Mouse (Mus musculus): ENCODE data around the gene Sst. TPM values are rescaled to one million over a fixed set of nuclear protein-coding genes. Genes with fewer than 3 reads are reported as not detected.
"Not testable (repeated sequence)": the region's sequence is repeated elsewhere in the genome, so short reads cannot be mapped to it uniquely, and the experiment has no call there.

Sst gene
- polyA plus RNA-seq, 1 experiment from 2014 or later: 0.26 TPM

DNA sequence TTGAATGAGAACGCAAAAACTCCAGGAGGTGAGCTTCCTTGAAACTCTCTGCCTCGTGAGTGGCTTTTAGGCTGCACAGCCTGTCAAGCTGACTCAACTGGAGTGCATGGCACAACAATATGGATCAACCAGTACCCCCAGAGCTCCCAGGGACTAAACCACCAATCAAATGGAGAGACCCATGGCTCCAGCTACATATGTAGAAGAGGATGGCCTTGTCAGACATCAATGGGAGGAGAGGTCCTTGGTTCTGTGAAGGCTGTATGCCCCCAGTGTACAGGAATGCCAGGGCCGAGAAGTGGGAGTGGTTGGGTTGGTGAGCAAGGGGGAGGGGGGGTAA lies 18.2 kb upstream of the Sst start:
- not testable (repeated sequence) for H3K4me3 ChIP-seq; H3K4me1 ChIP-seq (replicated peaks)

DNA sequence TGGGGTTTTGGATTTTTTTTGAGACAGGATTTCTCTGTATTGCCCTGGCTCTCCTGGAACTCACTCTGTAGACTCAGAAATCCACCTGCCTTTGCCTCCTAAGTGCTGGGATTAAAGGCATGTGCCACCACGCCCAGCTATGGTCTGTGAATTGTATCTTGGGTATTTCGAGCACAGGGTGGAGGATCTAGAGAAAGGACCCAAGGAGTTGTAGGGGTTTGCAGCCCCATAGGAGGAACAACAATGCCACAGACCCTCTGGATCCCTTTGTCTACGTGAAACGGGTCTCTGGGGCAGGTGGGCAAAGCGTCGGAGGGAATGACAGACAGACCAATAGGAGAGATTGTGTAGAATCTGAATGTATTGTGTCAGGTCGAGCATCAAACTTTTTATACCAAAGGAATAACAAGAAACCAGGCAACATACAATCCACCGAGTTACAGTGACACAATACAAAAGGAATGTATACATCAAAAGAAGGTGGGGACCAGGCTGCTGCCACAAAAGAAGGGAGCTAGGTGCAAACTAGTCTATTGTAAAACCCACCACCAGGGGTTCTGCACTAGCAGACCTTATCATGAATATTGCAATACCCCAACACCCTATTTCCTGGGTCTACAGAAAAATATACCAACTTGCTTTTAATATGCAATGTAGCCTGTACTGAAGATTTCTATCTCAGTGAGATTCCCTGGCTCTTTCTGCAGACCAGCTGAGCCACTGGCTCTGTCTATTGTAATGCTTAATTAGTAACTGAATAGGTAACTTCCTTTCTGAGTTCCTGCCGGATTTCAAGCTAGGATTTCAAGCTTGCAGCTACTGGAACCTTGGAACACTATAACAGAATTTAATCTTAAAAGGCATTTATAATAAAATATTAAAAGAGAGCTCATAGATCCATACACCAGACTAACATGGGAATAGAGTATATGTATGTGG lies 17.6 kb upstream of the Sst start:
- not testable (repeated sequence) for H3K36me3 ChIP-seq; H3K4me3 ChIP-seq; H3K9me3 ChIP-seq (replicated peaks); H3K27me3 ChIP-seq (replicated peaks); H3K27ac ChIP-seq (ENCODE audit: poor library complexity, severe bottlenecking); H3K9ac ChIP-seq; ATAC-seq (ENCODE audit: insufficient number of reproducible peaks, low FRiP score); H3K4me1 ChIP-seq (replicated peaks); H3K4me2 ChIP-seq
- WGBS: 79% methylated on average over 9 of the region's 9 CpGs

More for the DNA sequence above, 18.2 kb upstream of the Sst start:
- H3K27me3 ChIP-seq (replicated peaks); H3K9me3 ChIP-seq (replicated peaks); H3K4me2 ChIP-seq; ATAC-seq (ENCODE audit: insufficient number of reproducible peaks, low FRiP score); H3K36me3 ChIP-seq; H3K9ac ChIP-seq; H3K27ac ChIP-seq (ENCODE audit: poor library complexity, severe bottlenecking): not testable (repeated sequence)
- WGBS: 84% methylated on average over 3 of the region's 3 CpGs

DNA sequence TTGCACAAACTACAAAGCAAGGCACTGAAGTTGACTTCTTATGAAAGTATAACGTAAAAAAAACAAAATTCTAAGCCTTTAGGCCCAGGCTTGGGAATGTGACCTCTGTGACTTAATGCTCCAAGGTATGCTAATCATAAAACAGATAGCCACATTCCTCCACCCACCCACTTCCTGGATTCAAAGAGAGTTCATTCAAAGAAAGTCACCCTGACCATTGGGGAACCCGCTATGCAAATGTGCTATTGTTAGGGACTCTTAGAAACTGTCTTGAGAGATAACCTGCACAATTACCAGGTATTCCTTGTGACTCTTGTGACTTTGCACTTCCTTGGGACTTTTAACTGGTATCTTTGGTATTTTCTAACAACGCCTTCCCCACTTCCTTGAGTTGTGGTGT lies 15.8 kb upstream of the Sst start:
- not testable (repeated sequence) for H3K9me3 ChIP-seq (replicated peaks); H3K4me3 ChIP-seq; H3K4me1 ChIP-seq (replicated peaks); H3K4me2 ChIP-seq; H3K27me3 ChIP-seq (replicated peaks); H3K27ac ChIP-seq (ENCODE audit: poor library complexity, severe bottlenecking); ATAC-seq (ENCODE audit: insufficient number of reproducible peaks, low FRiP score); H3K36me3 ChIP-seq; H3K9ac ChIP-seq
- 79% methylated on average over 3 of the region's 3 CpGs for WGBS

GRCm38 (mm10) chr16:23901411-23901810 lies 10.7 kb upstream of the Sst start:
- 81% methylated on average over 7 of the region's 7 CpGs for WGBS

DNA sequence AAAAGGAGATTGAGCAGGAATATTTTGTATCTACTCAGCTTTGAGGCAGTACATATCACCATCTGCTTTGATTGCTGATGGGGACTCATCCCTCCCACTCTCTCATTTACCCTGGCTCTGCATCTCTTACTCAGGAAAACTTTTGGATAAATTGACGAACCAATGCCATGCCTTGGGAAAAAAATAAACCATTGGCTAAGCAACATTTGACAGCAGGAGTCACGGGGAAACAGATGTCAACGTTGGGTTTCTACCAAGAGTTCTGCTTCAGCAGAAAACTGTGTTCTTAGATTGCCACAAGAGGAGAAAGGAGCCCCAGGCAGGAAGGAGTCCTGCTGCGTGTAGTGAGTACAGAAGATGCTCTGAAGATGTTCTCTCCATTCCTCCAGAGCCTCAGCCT lies 9.3 kb upstream of the Sst start:
- Histone ChIP-seq H3K4me3 (no peak overlapping the region), H3K27me3 (replicated peaks) (peaks cover 19% of the 10 kb centered on the region), H3K9me3 (replicated peaks) (no peaks in the 10 kb centered on the region), H3K9ac (no peak overlapping the region), H3K4me1 (replicated peaks) (peaks cover 11% of the 10 kb centered on the region), H3K4me2 (no peak overlapping the region), H3K27ac (ENCODE audit: poor library complexity, severe bottlenecking) (no peak overlapping the region), H3K36me3 (no peaks in the 10 kb centered on the region)
- ATAC-seq (ENCODE audit: insufficient number of reproducible peaks, low FRiP score): no peak
- 71% methylated on average over 4 of the region's 4 CpGs for WGBS

More at GRCm38 (mm10) chr16:23901411-23901810, 10.7 kb upstream of the Sst start:
- Histone ChIP-seq H3K27me3 (replicated peaks) (peaks cover 12% of the 10 kb centered on the region; the same call in 1 of the 2 replicates), H3K27ac (ENCODE audit: poor library complexity, severe bottlenecking) (no peak overlapping the region), H3K9ac (no peak overlapping the region), H3K9me3 (replicated peaks) (no peaks in the 10 kb centered on the region), H3K36me3 (no peaks in the 10 kb centered on the region), H3K4me1 (replicated peaks) (peaks cover 11% of the 10 kb centered on the region), H3K4me2 (no peak overlapping the region), H3K4me3 (no peak overlapping the region)
- no peak for ATAC-seq (ENCODE audit: insufficient number of reproducible peaks, low FRiP score)

DNA sequence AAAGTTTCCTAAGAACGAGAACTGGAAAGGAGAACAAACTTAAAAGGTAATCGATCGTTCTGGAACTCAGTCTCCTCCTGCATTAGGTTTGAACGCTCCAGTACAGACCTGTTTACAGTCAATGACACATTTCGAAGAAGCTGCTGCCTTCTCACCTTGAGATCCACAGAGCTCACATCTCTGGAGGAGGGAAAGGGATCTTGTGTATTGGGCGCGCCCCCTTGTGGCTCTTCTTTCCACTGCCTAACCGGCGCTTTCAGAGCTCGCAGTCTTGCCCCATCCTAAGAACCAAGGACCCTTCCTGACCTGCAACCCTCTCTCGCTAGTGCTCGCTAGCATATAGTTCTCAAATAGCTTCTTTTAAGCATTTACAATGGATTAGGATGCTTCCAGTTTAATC lies 8.1 kb upstream of the Sst start:
- Histone ChIP-seq H3K4me2 (peak overlapping the region; percentile 65), H3K4me1 (replicated peaks) (peaks cover 11% of the 10 kb centered on the region), H3K9ac (no peak overlapping the region), H3K9me3 (replicated peaks) (no peaks in the 10 kb centered on the region), H3K27me3 (replicated peaks) (peaks cover 21% of the 10 kb centered on the region), H3K27ac (ENCODE audit: poor library complexity, severe bottlenecking) (no peak overlapping the region), H3K36me3 (no peaks in the 10 kb centered on the region), H3K4me3 (no peak overlapping the region)
- ATAC-seq (ENCODE audit: insufficient number of reproducible peaks, low FRiP score): no peak
- WGBS: 13% methylated on average over 12 of the region's 12 CpGs

DNA sequence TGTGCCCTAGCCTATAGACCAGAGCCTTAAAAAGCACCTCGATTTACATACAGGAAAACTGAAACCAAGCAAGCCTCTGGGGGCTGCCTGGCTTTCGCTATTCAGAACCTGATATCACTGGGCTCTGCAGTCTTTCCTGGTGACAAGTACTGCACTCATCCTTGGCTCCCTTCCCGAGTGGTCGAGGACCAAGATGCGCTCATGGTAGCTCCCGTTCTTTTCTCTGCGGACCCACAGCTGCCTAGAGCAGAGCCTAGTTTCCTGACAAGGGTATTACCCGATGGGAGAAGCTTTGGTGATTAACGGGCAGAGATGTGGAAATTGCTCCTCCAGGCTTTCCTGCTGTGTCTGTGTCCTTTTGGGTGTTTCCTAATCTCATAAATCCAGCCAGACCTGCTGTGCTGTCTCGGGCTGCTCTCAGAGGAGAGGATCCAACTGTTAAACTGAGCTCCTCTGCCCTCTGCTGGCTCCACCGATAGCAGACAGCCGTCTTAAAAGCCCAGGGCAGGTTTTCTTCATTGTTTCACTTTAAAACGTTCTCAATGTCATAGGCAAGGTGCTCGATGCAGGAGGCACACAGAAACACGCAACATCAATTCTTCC lies 7.3 kb upstream of the Sst start:
- no peaks in the 10 kb centered on the region for H3K36me3 ChIP-seq
- H3K9ac ChIP-seq: peak overlapping the region; percentile 34; the same call in 1 of the 2 replicates
- H3K4me2 ChIP-seq: peak overlapping the region; percentile 65
- peak overlapping the region; percentile 24 for H3K4me3 ChIP-seq
- no peaks in the 10 kb centered on the region for H3K9me3 ChIP-seq (replicated peaks)
- 8% methylated on average over 15 of the region's 15 CpGs for WGBS
- no peak overlapping the region for H3K27ac ChIP-seq (ENCODE audit: poor library complexity, severe bottlenecking)
- peaks cover 11% of the 10 kb centered on the region for H3K4me1 ChIP-seq (replicated peaks)
- ATAC-seq (ENCODE audit: insufficient number of reproducible peaks, low FRiP score): no peak
- H3K27me3 ChIP-seq (replicated peaks): peaks cover 21% of the 10 kb centered on the region

- WGBS: 30% methylated on average over 5 of the region's 5 CpGs
- Histone ChIP-seq H3K27me3 (replicated peaks) (peaks cover 25% of the 10 kb centered on the region), H3K4me3 (no peak overlapping the region), H3K4me2 (peak overlapping the region; percentile 65), H3K36me3 (no peaks in the 10 kb centered on the region), H3K9ac (peak overlapping the region; percentile 34; the same call in 1 of the 2 replicates), H3K4me1 (replicated peaks) (peaks cover 11% of the 10 kb centered on the region), H3K9me3 (replicated peaks) (no peaks in the 10 kb centered on the region), H3K27ac (ENCODE audit: poor library complexity, severe bottlenecking) (no peak overlapping the region)
- no peak for ATAC-seq (ENCODE audit: insufficient number of reproducible peaks, low FRiP score)
These were observed 6.7 kb upstream of the Sst start for GRCm38 (mm10) chr16:23897486-23897885.

- 79% methylated on average over 3 of the region's 3 CpGs for WGBS
- H3K4me1 ChIP-seq (replicated peaks): peaks cover 11% of the 10 kb centered on the region
- H3K27ac ChIP-seq (ENCODE audit: poor library complexity, severe bottlenecking): no peak overlapping the region
- H3K9me3 ChIP-seq (replicated peaks): no peaks in the 10 kb centered on the region
- peaks cover 48% of the 10 kb centered on the region for H3K27me3 ChIP-seq (replicated peaks)
- H3K36me3 ChIP-seq: no peaks in the 10 kb centered on the region
- ATAC-seq (ENCODE audit: insufficient number of reproducible peaks, low FRiP score): no peak
- no peak overlapping the region for H3K9ac ChIP-seq
- no peak overlapping the region for H3K4me3 ChIP-seq
- H3K4me2 ChIP-seq: no peak overlapping the region
These were observed 4.4 kb upstream of the Sst start for GRCm38 (mm10) chr16:23895135-23895534.

DNA sequence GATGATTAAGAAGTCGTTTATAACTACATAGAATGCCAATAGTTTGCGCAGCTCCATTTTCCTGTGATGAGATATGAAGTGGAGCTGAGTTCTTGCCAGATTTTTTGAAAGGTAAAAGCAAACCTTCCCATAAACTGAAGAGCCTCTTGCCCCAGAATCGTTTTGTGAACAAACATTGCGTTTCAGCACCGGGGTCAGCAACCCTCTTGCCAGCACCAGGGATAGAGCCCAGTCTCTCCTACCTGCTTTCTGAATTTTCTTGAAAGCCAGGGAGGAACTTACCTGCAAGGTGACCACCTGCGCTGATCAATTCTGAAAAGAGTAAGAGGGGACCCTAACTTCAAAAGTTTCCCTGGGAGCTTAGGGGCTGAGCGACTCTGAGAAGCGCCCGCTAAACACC lies 607 bp downstream of the Sst start:
- Histone ChIP-seq H3K36me3 (no peaks in the 10 kb centered on the region), H3K9me3 (replicated peaks) (no peaks in the 10 kb centered on the region), H3K27me3 (replicated peaks) (peaks cover 43% of the 10 kb centered on the region), H3K27ac (ENCODE audit: poor library complexity, severe bottlenecking) (no peak overlapping the region), H3K4me3 (no peak overlapping the region), H3K4me1 (replicated peaks) (no peaks in the 10 kb centered on the region), H3K4me2 (no peak overlapping the region), H3K9ac (no peak overlapping the region)
- no peak for ATAC-seq (ENCODE audit: insufficient number of reproducible peaks, low FRiP score)
- 6% methylated on average over 9 of the region's 9 CpGs for WGBS

GRCm38 (mm10) chr16:23887910-23888579 lies 2.7 kb downstream of the Sst start:
- H3K9me3 ChIP-seq (replicated peaks): no peaks in the 10 kb centered on the region
- 74% methylated on average over 10 of the region's 10 CpGs for WGBS
- H3K36me3 ChIP-seq: no peaks in the 10 kb centered on the region
- no peaks in the 10 kb centered on the region for H3K4me1 ChIP-seq (replicated peaks)
- no peak overlapping the region for H3K27ac ChIP-seq (ENCODE audit: poor library complexity, severe bottlenecking)
- no peak for ATAC-seq (ENCODE audit: insufficient number of reproducible peaks, low FRiP score)
- H3K4me3 ChIP-seq: no peak overlapping the region
- peaks cover 41% of the 10 kb centered on the region for H3K27me3 ChIP-seq (replicated peaks)
- no peak overlapping the region for H3K9ac ChIP-seq
- H3K4me2 ChIP-seq: no peak overlapping the region
